Mouse (Mus musculus) heart, postnatal 0 days (tissue): ENCODE measurements at regions not wholly inside any gene's neighbourhood (a gene's known extent, or its start where the extent isn't known, plus 50 kb on each side); places are given as distances from the start of the nearest gene placed in this dataset.

Source experiments
- ATAC-seq: fragments of 200-750 bp; cut with Nextera tagmentation; 2 replicates; pipeline ENCODE4 v1.8.0; 2017; ENCODE audit warnings: low read depth, moderate number of reproducible peaks, moderate library complexity; ENCODE audit not compliant: insufficient read depth
- DNase-seq: peaks from one replicate; pipeline ENCODE4 v3.0.0-alpha.2; 2016; ENCODE audit warnings: low spot score
- H3K27ac ChIP-seq: fragments of 300-500 bp; sonication (generic); 2 replicates; pipeline ENCODE4 v1.5.1; 2014; ENCODE audit warnings: low read depth, mild to moderate bottlenecking
- H3K27me3 ChIP-seq: fragments of 300-500 bp; sonication (generic); 2 replicates; pipeline ENCODE4 v1.6.1; 2014; ENCODE audit warnings: low read length, mixed read lengths; ENCODE audit not compliant: control insufficient read depth, insufficient read depth
- H3K36me3 ChIP-seq: fragments of 300-500 bp; sonication (generic); replicated peaks from 2 replicates; pipeline ENCODE4 v1.6.1; 2014; ENCODE audit warnings: low read length, mixed read lengths; ENCODE audit not compliant: control insufficient read depth, insufficient read depth
- H3K4me1 ChIP-seq: fragments of 300-500 bp; sonication (generic); 2 replicates; pipeline ENCODE4 v1.6.1; 2014; ENCODE audit warnings: antibody characterized with exemption; ENCODE audit not compliant: control insufficient read depth, insufficient read depth
- H3K4me2 ChIP-seq: fragments of 300-500 bp; sonication (generic); 2 replicates; pipeline ENCODE4 v1.6.1; 2014; ENCODE audit warnings: low read depth, mild to moderate bottlenecking, low read length, moderate library complexity
- H3K4me3 ChIP-seq: fragments of 300-500 bp; sonication (generic); 2 replicates; pipeline ENCODE4 v1.5.1; 2014; ENCODE audit warnings: low read depth, low read length
- H3K9ac ChIP-seq: fragments of 300-500 bp; sonication (generic); replicated peaks from 2 replicates; pipeline ENCODE4 v1.6.1; 2014; ENCODE audit warnings: low read depth, low read length, mixed read lengths
- H3K9me3 ChIP-seq: fragments of 300-500 bp; sonication (generic); replicated peaks from 2 replicates; pipeline ENCODE4 v1.6.1; 2016; ENCODE audit warnings: low read length; ENCODE audit not compliant: control insufficient read depth
- CTCF ChIP-seq: IDR thresholded peaks from 2 replicates; pipeline ENCODE4 v1.5.1; 2016; ENCODE audit warnings: antibody characterized with exemption, control low read depth, low read depth
- EP300 ChIP-seq: IDR thresholded peaks from 2 replicates; pipeline ENCODE4 v1.6.1; 2016; ENCODE audit warnings: antibody characterized with exemption, low read depth
- WGBS: fragments of 180-500 bp; shearing (Covaris S2); extraction: QIAGEN DNeasy Blood & Tissue Kit; methylation state at CpG from one replicate; pipeline ENCODE4 v1.1.7; 2014; 5-methylcytosine and 5-hydroxymethylcytosine counted together

- Histone ChIP-seq H3K4me3 (no peak overlapping the region), H3K27me3 (no peaks in the 10 kb centered on the region), H3K4me1 (no peaks in the 10 kb centered on the region), H3K9me3 (no peaks in the 10 kb centered on the region; the same call in 1 of the 2 replicates), H3K27ac (no peak overlapping the region), H3K9ac (no peak overlapping the region), H3K4me2 (no peak overlapping the region), H3K36me3 (no peaks in the 10 kb centered on the region)
- DNase-seq (no peak), ATAC-seq (no peak)
- WGBS: 65% methylated on average over 7 of the region's 7 CpGs
- no peak for TF ChIP-seq CTCF
- TF ChIP-seq EP300: no peak
Measured at GRCm38 (mm10) chr6:93349936-93350700, 406.8 kb upstream of the Adamts9 start.

GRCm38 (mm10) chr6:93348141-93348540, 404.8 kb upstream of the Adamts9 start:
- Histone ChIP-seq H3K27ac (no peak overlapping the region), H3K4me2 (no peak overlapping the region), H3K36me3 (no peaks in the 10 kb centered on the region), H3K27me3 (no peaks in the 10 kb centered on the region), H3K9me3 (no peaks in the 10 kb centered on the region), H3K4me3 (no peak overlapping the region), H3K4me1 (no peaks in the 10 kb centered on the region), H3K9ac (no peak overlapping the region)
- 82% methylated on average over 3 of the region's 3 CpGs for WGBS
- TF ChIP-seq EP300 (no peak), CTCF (no peak)
- ATAC-seq (no peak), DNase-seq (no peak)

DNA sequence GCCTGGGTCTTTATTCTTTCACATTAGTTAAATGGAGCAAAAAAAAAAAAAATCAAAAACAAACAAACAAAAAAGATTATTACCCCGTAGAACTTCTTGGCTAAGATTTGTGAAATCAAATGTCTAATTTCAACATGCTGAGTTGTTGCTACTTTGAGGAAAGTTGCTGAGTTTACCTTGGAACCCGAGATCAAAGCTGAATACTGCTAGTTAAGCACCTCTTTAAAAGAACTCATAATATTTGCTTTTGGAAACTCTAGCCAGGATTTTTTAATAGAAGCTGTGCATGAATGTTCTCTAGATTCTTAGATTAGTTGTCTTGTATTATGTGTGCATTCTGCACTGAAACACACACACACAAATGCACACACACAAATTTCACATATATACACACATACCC, 385.4 kb upstream of the Adamts9 start:
- DNase-seq (no peak), ATAC-seq (no peak)
- H3K4me1 ChIP-seq: no peaks in the 10 kb centered on the region
- no peak overlapping the region for H3K27ac ChIP-seq
- WGBS: 71% methylated on average over 2 of the region's 2 CpGs
- H3K27me3 ChIP-seq: no peaks in the 10 kb centered on the region
- no peak for TF ChIP-seq CTCF
- TF ChIP-seq EP300: no peak
- no peak overlapping the region for H3K4me2 ChIP-seq
- H3K36me3 ChIP-seq: no peaks in the 10 kb centered on the region
- H3K9ac ChIP-seq: no peak overlapping the region
- H3K4me3 ChIP-seq: no peak overlapping the region
- H3K9me3 ChIP-seq: 0 out of 2 replicates have a peak, but pooled peaks cover 5% of the 10 kb centered on the region

GRCm38 (mm10) chr6:93327930-93328329, 384.6 kb upstream of the Adamts9 start:
- no peaks in the 10 kb centered on the region for H3K36me3 ChIP-seq
- no peaks in the 10 kb centered on the region for H3K4me1 ChIP-seq
- no peak for DNase-seq
- 100% methylated on average over 1 of the region's 1 CpGs for WGBS
- no peak overlapping the region for H3K27ac ChIP-seq
- ATAC-seq: no peak
- no peak overlapping the region for H3K4me3 ChIP-seq
- no peak overlapping the region for H3K9ac ChIP-seq
- TF ChIP-seq EP300 (no peak), CTCF (no peak)
- 0 out of 2 replicates have a peak, but pooled peaks cover 5% of the 10 kb centered on the region for H3K9me3 ChIP-seq
- no peaks in the 10 kb centered on the region for H3K27me3 ChIP-seq
- H3K4me2 ChIP-seq: no peak overlapping the region

DNA sequence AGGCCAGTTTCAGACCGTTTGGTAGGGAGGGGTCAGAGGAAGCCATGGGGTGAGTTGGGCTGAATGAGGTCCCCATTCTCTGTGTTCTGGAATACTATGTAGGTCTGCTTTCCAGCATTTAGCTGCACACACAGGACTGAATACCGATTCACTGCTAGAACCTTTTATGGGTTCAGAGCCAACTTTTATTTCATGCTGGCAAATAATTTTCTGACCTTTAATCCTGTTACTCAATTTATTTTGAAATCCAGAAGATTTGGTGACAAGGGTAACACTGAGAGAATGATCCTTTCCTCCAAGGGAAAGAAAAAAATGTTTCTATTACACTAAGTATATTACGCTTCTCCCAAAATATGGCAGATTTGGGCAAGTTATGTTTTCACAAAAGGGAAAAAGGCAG, 380.6 kb upstream of the Adamts9 start:
- no peaks in the 10 kb centered on the region for H3K27me3 ChIP-seq
- DNase-seq: no peak
- WGBS: 77% methylated on average over 3 of the region's 3 CpGs
- 0 out of 2 replicates have a peak, but pooled peaks cover 5% of the 10 kb centered on the region for H3K9me3 ChIP-seq
- H3K9ac ChIP-seq: no peak overlapping the region
- no peak overlapping the region for H3K4me3 ChIP-seq
- no peak overlapping the region for H3K4me2 ChIP-seq
- TF ChIP-seq EP300 (no peak), CTCF (no peak)
- no peaks in the 10 kb centered on the region for H3K36me3 ChIP-seq
- no peaks in the 10 kb centered on the region for H3K4me1 ChIP-seq
- H3K27ac ChIP-seq: no peak overlapping the region
- no peak for ATAC-seq

DNA sequence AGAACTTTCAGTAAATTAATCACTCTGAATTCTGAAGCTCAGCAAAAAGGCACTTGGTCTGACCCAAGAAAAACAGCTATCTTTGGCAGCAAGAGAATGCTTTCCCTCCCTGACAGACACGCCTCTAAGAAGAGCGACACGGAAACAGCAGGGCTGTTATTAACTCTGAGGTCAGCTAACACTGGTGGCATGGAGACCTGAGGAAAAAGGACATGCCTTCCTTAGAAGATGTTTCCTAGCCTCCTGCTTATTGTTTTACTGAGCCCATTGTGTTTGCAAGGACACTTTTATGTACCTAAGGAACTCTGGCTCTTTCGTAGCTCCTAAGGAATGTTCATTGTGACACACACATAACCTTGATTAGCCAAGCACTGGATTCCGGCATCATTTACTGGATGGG, 371.3 kb upstream of the Adamts9 start:
- Histone ChIP-seq H3K9ac (no peak overlapping the region), H3K9me3 (no peaks in the 10 kb centered on the region), H3K4me1 (0 out of 2 replicates have a peak, but pooled peaks cover 5% of the 10 kb centered on the region), H3K36me3 (no peaks in the 10 kb centered on the region), H3K4me2 (peak overlapping the region; percentile 35; the same call in 1 of the 2 replicates), H3K4me3 (0 out of 2 replicates have a peak overlapping the region, but pooled peaks have one; percentile 7), H3K27me3 (no peaks in the 10 kb centered on the region), H3K27ac (peak overlapping the region; percentile 74)
- TF ChIP-seq CTCF (no peak), EP300 (peak; percentile 46; the same call in 1 of the 2 replicates)
- ATAC-seq: peak; percentile 64
- peak; percentile 63 for DNase-seq
- 31% methylated on average over 5 of the region's 5 CpGs for WGBS
